Mouse (Mus musculus): ENCODE data around the gene Rtca.

Rtca gene

DNA sequence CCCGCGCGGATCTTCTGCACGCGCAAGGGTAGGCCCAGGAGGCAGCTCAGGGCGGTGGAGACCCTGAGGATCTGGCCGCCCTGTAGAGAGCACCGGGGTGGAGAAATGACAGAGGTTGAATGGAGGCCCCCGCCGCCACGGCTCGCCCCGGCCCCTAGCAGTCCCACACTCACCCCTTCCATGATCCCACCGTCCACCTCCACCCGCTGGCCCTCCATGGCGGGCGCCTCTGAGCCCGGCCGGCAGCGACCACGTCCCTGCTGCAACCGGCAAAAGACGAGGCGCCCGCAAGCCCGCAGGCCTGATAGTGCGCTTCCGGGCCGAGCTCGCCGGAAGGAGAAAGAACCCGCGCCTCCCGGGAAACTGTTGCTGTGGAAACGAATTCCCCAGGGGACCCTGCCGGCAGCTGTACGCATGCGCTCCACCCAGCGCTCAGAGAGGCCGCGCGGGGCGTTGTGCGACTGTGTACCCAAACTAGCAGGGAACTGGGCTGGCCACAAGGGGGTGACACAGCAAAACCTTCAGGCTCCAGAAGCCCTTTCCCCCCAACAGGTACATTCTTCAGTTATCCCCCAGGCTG is at the start of gene Rtca:
Gene Rtca (minus strand): TSS at position 437 of the 580 bp plus-strand sequence.
- peak; percentile 99 for DNase-seq (ENCODE audit: low read depth, low spot score)

DNA sequence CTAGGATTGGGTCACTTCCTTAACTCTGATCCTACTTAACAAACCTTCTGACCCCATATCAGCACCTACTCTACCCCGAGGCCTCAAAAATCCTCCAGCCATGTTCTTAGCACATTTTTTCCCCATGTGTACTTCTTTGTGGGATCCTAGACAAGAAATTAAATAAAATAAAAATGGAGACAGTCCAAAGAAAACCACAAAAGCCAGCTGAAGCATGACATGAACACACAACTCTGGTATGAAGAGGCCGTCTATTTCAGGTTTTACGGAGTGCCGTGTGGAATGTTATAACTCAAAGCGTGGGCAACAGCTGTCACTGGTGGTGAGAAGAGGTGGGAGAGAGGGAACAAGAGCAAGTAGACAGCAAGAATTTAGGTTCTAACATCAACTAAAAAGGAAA is 43.4 kb upstream of the Rtca start:
- DNase-seq (ENCODE audit: low read depth, low spot score): no peak

DNA sequence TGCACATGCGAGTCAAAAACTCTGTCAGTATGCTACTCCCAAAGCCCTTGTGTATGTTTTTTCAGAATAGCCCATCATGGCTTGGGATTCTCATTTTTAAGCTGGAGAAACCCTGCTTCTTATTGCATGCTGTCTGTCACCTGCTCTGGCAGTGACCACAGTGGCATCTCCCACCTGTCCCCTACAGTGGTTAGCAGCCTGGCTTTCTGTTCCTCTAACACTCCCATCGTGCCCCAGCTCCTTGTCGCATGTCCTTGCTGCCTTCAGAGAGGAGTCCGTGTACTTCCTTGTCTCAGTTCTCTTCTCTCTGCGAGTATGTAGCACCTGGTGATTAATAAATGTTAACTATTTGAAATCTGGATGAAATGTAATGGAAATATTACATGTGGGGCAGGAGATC is 39.4 kb upstream of the Rtca start:
- DNase-seq (ENCODE audit: low read depth, low spot score): no peak

DNA sequence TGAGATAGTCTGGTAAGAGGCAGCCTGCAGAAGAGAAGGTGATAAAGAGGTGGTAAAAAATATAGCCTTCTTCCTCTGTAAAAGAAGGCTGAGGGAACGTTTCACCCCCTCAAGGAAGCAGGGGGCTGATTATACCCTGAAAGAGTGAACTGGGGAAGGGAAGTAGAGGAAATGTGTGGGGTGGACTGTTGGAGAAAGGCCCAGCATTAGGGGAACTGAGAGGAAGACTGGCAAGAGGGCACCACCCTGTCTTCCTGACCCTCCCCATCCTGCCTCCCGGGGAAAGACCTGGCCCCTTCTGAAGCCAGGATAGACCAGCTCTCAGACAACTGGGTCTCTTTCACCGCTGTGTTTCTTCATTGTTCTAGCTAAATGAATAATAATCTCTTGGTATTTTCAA is 34.5 kb upstream of the Rtca start:
- DNase-seq (ENCODE audit: low read depth, low spot score): no peak

DNA sequence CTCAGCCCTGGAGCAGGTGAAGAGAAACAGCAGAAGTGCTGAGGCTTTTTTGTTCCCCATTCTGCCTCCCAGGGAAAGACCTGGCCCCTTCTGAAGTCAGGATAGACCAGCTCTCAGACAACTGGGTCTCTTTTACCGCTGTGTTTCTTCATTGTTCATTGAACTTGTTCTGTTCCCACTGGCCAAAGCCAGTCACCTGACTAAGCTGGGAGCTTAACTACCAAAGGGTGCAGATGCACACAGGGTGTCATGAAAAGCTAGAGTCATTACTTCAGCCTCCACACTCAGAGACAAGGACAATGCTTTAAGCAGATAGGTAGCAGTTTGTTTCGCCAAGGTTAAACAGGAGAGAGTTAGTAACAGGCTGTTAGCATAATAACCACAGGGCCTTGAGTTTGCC is 34.1 kb upstream of the Rtca start:
- DNase-seq (ENCODE audit: low read depth, low spot score): peak; percentile 64

DNA sequence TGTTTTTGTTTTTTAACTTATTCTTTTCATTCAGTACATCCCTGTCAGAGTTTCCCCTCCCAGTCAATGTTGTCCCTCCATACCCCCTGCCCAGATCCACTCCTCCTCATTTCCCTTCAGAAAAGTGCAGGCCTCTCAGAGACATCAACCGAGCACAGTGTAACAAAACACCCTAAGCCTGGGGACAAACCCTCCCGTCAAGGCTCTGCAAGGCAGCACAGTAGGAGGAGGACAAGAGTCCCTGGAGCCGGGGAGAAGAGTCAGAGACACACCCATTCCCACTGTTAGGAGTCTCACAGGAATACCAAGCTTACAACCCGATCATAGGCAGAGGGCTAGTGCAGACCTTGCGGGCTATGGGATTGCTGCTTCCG is 29.2 kb upstream of the Rtca start:
- DNase-seq (ENCODE audit: low read depth, low spot score): peak; percentile 30

DNA sequence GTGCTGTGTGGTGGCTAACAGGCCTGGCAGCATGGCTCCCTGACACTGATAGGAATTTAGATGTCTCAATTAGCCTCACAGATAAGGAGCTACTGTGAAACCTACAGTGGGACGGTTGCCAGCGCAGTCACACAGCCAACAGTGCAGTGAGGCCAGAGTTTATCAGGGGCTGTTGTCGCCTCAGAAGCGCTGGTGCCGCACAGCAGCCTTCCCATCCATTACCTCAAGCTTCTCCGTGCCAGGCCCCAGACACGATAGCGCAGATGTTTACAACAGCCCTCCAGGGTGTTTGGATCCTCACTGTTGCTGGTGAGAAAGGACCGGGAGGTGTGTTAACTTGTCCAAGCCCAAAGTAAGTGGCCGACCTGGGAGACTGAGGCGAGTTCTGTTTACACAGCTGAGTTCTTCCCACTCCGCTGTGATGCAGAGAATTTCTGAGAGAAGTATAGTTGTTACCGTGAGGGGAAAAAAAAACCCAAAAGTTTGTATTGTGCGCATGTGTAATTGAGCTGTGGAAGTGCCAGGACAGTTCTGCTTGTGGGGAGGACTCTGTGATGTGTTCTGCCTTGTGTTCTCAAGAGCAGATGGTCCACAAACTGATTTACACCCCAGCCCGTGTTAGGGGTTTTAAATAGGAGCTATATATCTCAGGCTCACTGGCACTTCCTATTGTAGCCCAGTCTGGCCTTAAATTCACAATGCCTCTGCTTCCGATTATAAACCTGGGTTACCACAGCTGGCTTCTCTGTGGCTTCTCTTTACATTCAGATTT is 28.6 kb upstream of the Rtca start:
- DNase-seq (ENCODE audit: low read depth, low spot score): no peak

DNA sequence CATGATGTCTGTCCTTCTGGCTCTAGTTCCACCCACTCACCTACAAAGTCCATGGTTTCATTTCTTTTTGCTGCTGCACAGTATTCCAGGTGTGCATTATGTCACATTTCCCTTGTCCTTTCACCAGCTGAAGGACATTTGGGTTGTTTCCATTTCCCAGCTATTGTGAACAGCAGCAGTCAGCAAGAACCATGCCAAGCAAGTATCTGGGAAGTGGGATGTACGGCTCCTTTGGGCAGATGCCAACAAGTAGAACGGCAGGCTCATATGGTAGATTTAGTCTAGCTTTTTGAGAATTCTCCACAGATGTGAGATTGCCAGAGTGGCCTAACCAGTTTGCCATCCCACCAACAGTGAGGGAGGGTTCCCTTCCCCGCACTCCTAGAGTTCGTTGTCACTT is 22.8 kb upstream of the Rtca start:
- DNase-seq (ENCODE audit: low read depth, low spot score): no peak

DNA sequence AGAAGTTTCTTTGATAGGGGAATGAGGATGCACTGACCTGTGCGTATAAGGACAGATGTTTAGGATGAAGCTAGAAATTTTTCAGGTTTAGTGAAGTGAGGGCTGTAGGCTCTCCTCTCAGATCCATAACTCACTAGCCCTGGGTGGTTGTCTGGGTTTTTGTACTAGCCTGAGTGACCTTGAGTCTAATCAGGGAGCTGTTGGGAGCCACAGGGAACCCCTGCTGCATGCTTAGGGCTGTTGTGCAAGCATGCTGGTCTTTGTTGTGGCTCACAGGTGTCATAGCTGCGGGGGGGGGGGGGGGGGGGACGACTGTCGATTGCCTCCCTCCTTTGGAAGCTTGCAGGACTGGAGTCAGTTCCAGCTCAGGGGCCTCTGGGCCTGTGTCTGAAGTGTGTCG is 21.7 kb upstream of the Rtca start:
- peak; percentile 55 for DNase-seq (ENCODE audit: low read depth, low spot score)

DNA sequence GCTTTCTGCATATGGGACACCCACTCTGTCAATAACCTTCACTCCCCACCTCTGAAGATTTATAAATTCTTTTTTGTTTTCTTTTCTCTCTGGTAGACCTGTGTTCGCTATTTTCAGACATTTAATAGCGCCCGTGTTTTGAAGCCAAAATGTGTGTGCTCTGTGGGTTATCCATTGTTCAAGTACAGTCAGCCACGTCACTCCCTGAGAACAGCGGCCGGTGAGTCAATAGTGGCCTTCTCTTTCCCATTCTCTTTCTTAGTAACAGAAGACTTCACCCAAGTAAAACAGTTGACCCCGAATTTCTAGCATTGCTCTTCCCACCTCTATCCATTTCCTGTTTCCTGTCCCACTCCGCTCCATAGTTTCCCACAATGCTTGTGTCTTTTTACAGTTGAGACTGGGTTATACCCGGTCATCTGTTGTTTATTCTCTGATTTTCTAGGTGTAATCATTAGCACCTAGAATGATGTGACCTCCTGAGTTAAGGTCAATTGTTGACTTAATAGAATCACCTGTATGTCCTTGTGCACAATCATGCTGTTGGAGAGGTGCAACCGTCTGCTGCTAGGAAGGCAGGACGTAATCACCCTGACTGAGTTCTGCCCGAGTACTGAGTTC is 12.2 kb upstream of the Rtca start:
- no peak for DNase-seq (ENCODE audit: low read depth, low spot score)

DNA sequence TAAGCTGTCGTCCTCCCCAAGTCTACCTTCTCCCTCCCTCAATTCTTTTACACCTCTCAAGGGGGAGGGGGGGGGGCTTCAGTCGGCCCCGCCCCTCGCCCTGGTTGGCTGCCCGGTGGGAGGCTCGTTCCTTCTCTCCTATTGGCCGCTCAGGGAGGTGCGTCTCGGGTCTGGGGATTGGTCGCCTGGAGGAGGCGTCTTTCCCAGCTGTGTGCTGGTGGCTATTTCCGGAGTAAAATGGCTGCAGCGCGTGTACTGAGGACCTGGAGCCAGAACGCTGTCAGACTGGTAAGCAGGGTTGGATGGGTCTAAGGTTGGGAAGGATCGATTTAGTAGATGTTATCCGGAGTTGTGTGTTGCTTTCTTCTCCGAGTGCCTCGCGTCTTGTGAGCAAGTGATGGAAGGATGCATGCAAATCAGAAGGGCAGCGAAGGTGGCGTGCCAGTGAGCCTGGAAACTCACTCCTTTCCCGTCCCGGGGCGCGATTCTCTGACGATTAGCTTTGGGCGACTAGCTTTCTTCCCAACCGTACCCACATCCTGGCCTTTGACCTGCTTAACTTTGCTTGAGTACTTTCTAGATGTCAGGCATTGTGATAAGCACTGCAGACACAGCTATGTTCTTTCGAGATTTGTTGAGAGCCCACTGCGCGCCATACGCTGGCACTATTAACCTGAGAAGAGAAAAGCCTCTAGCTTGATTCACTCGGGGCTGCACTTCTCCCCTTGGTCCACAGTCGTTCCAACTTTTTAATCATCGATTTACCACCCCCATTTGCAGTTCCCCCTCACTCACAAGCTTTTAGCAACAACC is 5.1 kb upstream of the Rtca start, which contains the start of gene Dbt:
Gene Dbt (plus strand): TSS at position 167 of the 813 bp plus-strand sequence.
- DNase-seq (ENCODE audit: low read depth, low spot score): peak; percentile 97

DNA sequence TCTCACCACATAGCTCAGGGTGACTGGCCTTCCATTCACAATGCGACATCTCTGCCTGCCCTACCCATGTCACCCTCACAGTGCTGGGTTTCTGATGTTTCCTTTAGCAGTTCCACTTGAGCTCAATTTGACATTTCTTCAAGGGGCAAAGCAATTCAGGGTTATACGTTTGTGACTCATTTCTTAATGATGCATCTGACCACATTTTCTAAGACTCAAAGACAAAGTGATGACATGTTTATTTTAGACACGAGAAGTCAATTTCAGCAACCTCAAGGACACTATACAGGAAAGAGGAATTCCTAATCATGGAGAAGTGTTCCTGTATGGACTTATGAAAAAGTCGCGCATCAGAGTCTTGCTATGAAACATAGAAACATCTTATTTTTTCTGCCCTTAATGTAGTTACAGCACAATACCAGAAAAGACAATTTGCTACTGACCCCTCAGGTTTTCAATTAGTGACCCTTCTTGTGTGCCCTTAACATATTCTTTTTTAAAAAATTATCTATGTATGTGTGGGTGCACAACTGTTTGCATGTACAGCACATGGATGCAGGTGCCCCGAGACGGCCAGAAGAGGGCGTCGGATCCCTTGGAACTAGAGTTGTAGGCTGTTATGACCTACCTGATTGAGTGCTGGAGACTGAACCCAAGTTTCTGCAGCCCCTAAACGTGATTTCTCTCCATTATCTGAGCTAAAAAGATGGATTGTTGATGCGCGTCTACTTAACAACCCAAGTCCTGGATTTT is 4.3 kb upstream of the Rtca start:
- DNase-seq (ENCODE audit: low read depth, low spot score): peak; percentile 91

DNA sequence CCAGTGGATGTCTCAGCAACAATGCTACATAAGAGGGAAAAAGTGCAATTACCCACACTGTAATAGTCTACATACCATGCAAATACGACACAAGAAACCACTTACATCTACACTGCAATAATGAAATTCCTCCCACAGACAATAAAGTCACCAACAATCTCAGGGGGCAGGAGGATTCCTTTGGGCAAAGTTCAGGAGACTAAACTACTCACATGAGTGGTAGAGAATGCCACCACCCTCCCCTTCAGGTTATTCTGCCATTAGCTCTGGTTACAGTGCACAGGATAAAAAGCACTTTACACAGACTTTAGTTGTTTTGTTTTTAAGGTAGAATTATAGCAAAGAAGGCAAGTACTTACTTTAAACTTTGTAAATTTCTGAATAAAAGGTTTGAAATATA is 12.3 kb downstream of the Rtca start:
- no peak for DNase-seq (ENCODE audit: low read depth, low spot score)

DNA sequence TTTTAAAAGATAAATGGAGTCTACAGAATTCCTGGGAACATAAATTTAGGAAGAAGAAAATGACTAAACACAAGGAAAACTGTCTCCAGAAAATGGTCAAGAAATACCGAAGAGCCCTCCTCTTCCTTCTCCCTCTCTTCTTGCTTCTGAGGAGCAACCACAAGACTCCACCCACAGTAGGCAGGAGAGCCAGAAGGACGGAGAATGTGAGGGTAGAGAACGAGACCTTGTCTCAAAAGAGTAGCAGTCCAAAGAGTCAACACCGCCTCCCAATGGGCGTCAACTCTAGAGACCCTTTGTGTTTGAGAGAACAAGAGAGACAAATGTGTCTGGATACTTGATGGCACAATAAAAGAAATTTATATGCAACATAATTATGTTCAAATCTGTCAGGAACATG is 14.3 kb downstream of the Rtca start:
- DNase-seq (ENCODE audit: low read depth, low spot score): peak; percentile 33

DNA sequence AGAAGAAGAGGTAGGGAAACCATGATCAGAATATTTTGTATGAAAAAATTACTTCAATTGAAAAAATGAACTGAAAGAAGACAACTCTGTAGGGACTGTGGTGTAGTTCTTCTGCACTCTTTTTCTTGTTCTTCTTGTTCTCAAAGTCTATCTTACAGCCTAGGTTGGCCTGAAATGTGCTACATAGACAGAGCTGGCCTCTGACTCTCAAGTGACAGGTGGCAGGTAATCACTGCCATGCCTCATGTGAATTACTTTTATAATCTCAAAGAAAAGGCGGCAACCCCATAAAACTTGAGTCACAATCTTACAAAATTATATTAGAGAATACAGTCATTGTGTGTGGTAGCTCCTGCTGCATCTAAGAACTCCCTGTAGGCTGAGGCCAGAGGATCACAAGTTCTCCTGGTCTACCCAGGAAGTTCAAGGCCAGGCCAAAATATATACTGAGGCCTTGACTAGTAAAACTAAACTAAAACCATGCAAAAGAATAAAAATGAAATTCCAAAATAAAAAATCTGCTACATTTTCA is 16.0 kb downstream of the Rtca start:
- DNase-seq (ENCODE audit: low read depth, low spot score): no peak

DNA sequence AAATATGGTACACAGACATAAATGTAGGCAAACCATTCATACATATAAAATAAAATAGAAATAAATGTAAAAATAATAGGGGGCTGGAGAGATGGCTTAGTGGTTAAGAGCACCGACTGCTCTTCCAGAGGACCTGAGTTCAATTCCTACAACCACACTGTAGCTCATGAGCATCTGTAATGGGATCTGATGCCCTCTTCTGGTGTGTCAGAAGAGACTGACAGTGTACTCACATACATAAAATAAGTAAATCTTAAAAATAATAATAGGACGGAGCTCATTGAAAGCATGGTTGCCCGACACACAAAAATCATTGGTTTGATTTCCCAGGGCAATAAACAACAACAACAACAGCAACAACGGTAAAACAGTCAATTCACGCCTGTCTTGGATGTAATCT is 17.1 kb downstream of the Rtca start:
- no peak for DNase-seq (ENCODE audit: low read depth, low spot score)

DNA sequence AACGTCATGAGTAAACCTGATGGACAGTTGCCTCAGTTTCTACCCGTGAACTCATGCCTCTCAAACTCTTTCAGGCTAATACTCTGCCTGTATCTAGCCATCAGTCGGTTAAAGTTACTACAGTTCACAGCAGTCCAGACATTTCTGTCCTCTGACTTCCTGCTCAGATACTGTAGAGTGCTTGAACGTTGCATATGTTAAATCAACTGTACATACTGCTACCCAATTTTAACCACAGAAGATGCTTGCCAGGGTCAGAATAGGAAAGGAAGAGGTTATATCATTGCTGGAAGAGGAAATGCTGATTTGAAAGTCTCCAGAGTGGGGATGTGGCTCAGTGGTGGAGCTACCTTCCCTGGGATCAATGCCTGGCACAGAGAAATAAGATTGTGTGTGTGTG is 24.7 kb downstream of the Rtca start:
- no peak for DNase-seq (ENCODE audit: low read depth, low spot score)

DNA sequence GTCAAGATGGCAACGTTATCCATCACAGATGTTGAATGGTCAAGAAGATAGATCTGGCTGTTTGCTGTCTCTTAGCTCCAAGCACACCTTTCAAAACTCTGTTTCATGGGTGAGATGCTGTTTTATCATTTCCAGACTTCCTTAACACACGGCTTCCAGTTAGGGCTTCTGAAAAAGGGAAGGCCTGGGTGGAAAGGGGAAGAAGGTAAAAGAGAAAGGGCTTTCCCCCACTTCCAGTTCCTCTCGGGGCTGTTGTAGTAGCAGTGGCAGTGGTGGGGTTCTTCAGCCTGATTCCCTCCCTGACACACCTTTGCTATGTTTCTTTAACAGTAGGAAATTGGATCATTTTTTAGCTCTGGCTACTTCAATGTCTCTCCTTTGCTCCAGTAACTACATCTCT is 25.3 kb downstream of the Rtca start:
- DNase-seq (ENCODE audit: low read depth, low spot score): no peak

DNA sequence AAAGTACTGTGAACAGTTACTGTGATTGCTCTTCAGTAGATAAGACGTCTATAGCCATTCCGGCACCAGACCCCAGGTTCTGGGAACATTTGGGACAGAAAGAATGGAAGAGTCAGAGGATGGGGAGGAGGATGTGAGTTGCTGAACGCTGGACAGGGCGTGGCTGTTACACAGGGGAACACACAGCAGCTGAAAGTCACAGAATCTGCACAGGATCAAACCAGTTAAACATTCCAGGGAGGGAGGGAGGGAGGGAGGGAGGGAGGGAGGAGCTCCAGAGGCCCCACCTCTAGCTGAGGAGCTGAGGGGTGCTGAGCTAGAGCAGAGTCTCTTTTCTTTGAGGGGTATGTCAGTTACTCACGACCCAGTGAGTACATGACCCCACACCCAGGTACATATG is 27.1 kb downstream of the Rtca start:
- DNase-seq (ENCODE audit: low read depth, low spot score): peak; percentile 88

DNA sequence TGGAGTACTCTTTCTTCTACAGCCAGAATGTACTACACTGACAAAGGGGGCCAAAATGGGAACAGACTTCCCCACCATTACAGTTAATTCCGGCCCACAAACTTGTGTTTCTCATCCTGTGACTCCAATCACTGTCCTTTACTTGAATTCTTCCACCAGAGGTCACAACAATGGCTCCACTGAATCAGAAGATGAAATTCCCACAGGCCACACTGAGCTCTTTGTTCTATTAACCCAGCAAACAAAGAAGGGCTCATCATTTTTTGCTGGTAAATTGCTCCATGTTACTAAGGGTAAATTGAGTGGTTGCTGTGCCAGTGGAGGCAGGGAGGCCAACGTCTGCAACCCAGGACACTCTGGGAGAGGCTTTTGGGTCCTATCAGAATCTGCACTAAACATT is 27.9 kb downstream of the Rtca start:
- DNase-seq (ENCODE audit: low read depth, low spot score): no peak

DNA sequence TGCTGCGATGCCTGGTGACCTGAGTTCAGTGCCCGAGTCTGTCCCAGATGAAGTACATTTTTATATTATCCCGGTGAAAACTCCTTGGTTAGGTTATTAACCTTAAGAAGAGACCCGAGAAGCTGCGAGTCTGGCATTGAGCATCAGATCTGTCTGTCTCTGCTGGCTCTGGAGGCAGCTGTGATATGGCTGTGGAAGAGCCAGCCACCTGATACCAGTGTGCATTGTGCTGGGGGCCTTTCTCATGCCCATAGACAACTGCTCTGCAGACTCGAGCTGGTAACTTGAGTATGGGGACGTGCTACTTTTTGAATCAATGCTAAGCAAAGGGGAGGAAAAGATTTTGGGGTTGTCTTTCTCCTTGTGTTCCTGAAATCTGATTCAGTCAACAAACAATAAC is 30.7 kb downstream of the Rtca start:
- no peak for DNase-seq (ENCODE audit: low read depth, low spot score)
